In genomic region chr8:93140696-93141095, GRCm38 (mm10) we compare ENCODE assay signal across 9 mouse cellular contexts. TPM values are rescaled to one million over a fixed set of nuclear protein-coding genes. Genes with fewer than 3 reads are reported as not detected.
DNase-seq lines count a peak whose midpoint lies in the region; ATAC-seq and TF ChIP-seq lines count a peak whose summit lies in the region.
"Had no signal": no experiment of that assay in that cellular context is flagged by ENCODE, and none has a peak within 500 bp of the region (broad histone marks: within the 10 kb centered on the region; RNA-seq: fewer than 3 reads in every experiment).

No protein-coding gene starts in this region.

- H3K4me1 ChIP-seq in liver, adult 2 months (ENCODE audit: control insufficient read depth, insufficient read depth, low read length) = peaks cover 5% of the 10 kb centered on the region; the same call in 1 of the 2 replicates
- no peaks in the 10 kb centered on the region for H3K4me1 ChIP-seq in liver, embryonic 11.5 days (replicated peaks; ENCODE audit: control insufficient read depth, insufficient read depth, low read length)
- H3K4me1 ChIP-seq: limb, embryonic 13.5 days had no signal

- no peak overlapping the region for H3K4me3 ChIP-seq in liver, adult 2 months (ENCODE audit: insufficient read depth, low read depth, low read length)
- H3K4me3 ChIP-seq in liver, embryonic 11.5 days (ENCODE audit: low read depth, low read length) = no peak overlapping the region
- H3K4me3 ChIP-seq: limb, embryonic 13.5 days had no signal

- TF ChIP-seq POLR2A in liver, adult 2 months (IDR thresholded peaks at IDR 0.05; ENCODE audit: extremely low read depth, insufficient read depth, low read length) = no peak

- ATAC-seq in liver, embryonic 11.5 days (replicated peaks; ENCODE audit: low FRiP score) = no peak

- 20% methylated on average over 1 of the region's 1 CpGs for WGBS in liver, adult 2 months
- 34% methylated on average over 1 of the region's 1 CpGs for WGBS in liver, embryonic 11.5 days

- H3K79me2 ChIP-seq in liver, adult 2 months (ENCODE audit: control insufficient read depth, insufficient read depth, low read length) = no peaks in the 10 kb centered on the region

- H3K4me2 ChIP-seq in liver, embryonic 11.5 days = no peak overlapping the region
- H3K4me2 ChIP-seq: limb, embryonic 13.5 days had no signal

- peak; percentile 63 for DNase-seq in liver, adult 2 months (ENCODE audit: extremely low read depth, low read depth, low spot score)
- DNase-seq in liver, embryonic 11.5 days (ENCODE audit: low spot score) = no peak
- peak; percentile 77 for DNase-seq in R1 (ENCODE audit: low read depth, low spot score)
- DNase-seq in cerebellum, adult 8-10 months = peak; percentile 23
- peak; percentile 4 to 61 for DNase-seq in heart, adult 9 months (ENCODE audit: low spot score in 2 of 2)
- peak; percentile 13 to 47 for DNase-seq in layer of hippocampus, postnatal 14 days (ENCODE audit: low spot score in 2 of 2)
- peak; percentile 86 for DNase-seq in retina, embryonic 14.5 days (ENCODE audit: low spot score)
- DNase-seq in spleen, adult 12 weeks (ENCODE audit: low spot score) = no peak

- H3K27me3 ChIP-seq in liver, adult 2 months (ENCODE audit: control insufficient read depth, insufficient read depth, low read length) = no peaks in the 10 kb centered on the region
- no peaks in the 10 kb centered on the region for H3K27me3 ChIP-seq in liver, embryonic 11.5 days (replicated peaks; ENCODE audit: control insufficient read depth, insufficient read depth, low read length)
- H3K27me3 ChIP-seq: limb, embryonic 13.5 days had no signal

- H3K27ac ChIP-seq in liver, adult 2 months (replicated peaks; ENCODE audit: insufficient read depth, low read depth, low read length) = no peak overlapping the region
- no peak overlapping the region for H3K27ac ChIP-seq in liver, embryonic 11.5 days (ENCODE audit: low read depth, low read length)
- H3K27ac ChIP-seq: limb, embryonic 13.5 days had no signal

- no peaks in the 10 kb centered on the region for H3K36me3 ChIP-seq in liver, adult 2 months (ENCODE audit: control insufficient read depth, insufficient read depth, low read length)
- H3K36me3 ChIP-seq in liver, embryonic 11.5 days (ENCODE audit: control insufficient read depth, insufficient read depth, low read length) = no peaks in the 10 kb centered on the region
- H3K36me3 ChIP-seq: limb, embryonic 13.5 days had no signal

- no peak overlapping the region for H3K9ac ChIP-seq in liver, adult 2 months (ENCODE audit: low read depth, low read length)
- no peak overlapping the region for H3K9ac ChIP-seq in liver, embryonic 11.5 days (ENCODE audit: low read depth, low read length)
- H3K9ac ChIP-seq: limb, embryonic 13.5 days had no signal

- TF ChIP-seq CTCF in liver, adult 2 months (IDR thresholded peaks at IDR 0.05; ENCODE audit: low read depth, low read length) = peak; percentile 28; the same call in 1 of the 2 replicates

- no peaks in the 10 kb centered on the region for H3K9me3 ChIP-seq in liver, embryonic 11.5 days (ENCODE audit: control insufficient read depth, low read length)
- H3K9me3 ChIP-seq: limb, embryonic 13.5 days had no signal

RNA-seq across cellular contexts. Expression of gene Ces1c, which starts 9.6 kb away (rescaled TPM):
- 4,024 and 4,244 TPM in 2 replicates for total RNA-seq in liver, adult 2 months (2014; rRNA removed)
- 2,214 and 2,228 TPM in 2 replicates for polyA plus RNA-seq in liver, adult 2 months (2012; rRNA removed)
- polyA plus RNA-seq in liver, embryonic 11.5 days (2014; fragmentation: Nextera tagmentation; extraction: Ambion mirVana) = 0.22 TPM in 1 of 2 replicates, not detected in the other
- total RNA-seq in layer of hippocampus, postnatal 14 days (2021) = not detected
- polyA plus RNA-seq: limb, embryonic 13.5 days had no signal

RNA-seq across cellular contexts. Expression of gene Ces1d, which starts 56.9 kb away (rescaled TPM):
- total RNA-seq in liver, adult 2 months (2014; rRNA removed) = 1,635 and 2,448 TPM in 2 replicates
- polyA plus RNA-seq in liver, adult 2 months (2012; rRNA removed) = 539 and 606 TPM in 2 replicates
- polyA plus RNA-seq in liver, embryonic 11.5 days (2014; fragmentation: Nextera tagmentation; extraction: Ambion mirVana) = 0.16 and 1.1 TPM in 2 replicates
- total RNA-seq in layer of hippocampus, postnatal 14 days (2021) = not detected

Comparison
In these comparisons a context has a peak if more than half of its experiments do, and no peak if none do; other contexts are left out.
1. DNase-seq: peak in liver, adult 2 months (single experiment), R1 (single experiment), cerebellum, adult 8-10 months (single experiment), heart, adult 9 months (2 of 2), layer of hippocampus, postnatal 14 days (2 of 2) and retina, embryonic 14.5 days (single experiment); none in liver, embryonic 11.5 days (single experiment) and spleen, adult 12 weeks (single experiment).
2. RNA of gene Ces1c, which starts 9.6 kb away (total RNA-seq): 4,024 to 4,244 TPM in liver, adult 2 months; not detected in layer of hippocampus, postnatal 14 days; every median in the first group is over 1,000 times any median in the second.
3. RNA of gene Ces1d, which starts 56.9 kb away (total RNA-seq): 1,635 to 2,448 TPM in liver, adult 2 months; not detected in layer of hippocampus, postnatal 14 days; every median in the first group is over 1,000 times any median in the second.